Mouse (Mus musculus) limb, embryonic 11.5 days (tissue): ENCODE measurements around the gene Adamts7. TPM values are rescaled to one million over a fixed set of nuclear protein-coding genes. Genes with fewer than 3 reads are reported as not detected.

Source experiments
- ATAC-seq: fragments of 200-750 bp; cut with Nextera tagmentation; 2 replicates; pipeline ENCODE4 v1.8.0; 2017; ENCODE audit warnings: low read depth; ENCODE audit not compliant: insufficient number of reproducible peaks, low FRiP score, low TSS enrichment
- DNase-seq: peaks from one replicate; pipeline ENCODE4 v3.0.0-alpha.2; 2015; ENCODE audit warnings: low spot score
- H3K27ac ChIP-seq: fragments of 300-500 bp; sonication (generic); replicated peaks from 2 replicates; pipeline ENCODE4 v1.5.1; 2014; ENCODE audit warnings: low read depth, mild to moderate bottlenecking, low read length
- H3K27me3 ChIP-seq: fragments of 300-500 bp; sonication (generic); 2 replicates; pipeline ENCODE4 v1.6.1; 2014; ENCODE audit warnings: mild to moderate bottlenecking, low read length, mixed read lengths; ENCODE audit not compliant: control insufficient read depth, insufficient read depth
- H3K36me3 ChIP-seq: fragments of 300-500 bp; sonication (generic); 2 replicates; pipeline ENCODE4 v1.6.1; 2014; ENCODE audit warnings: mild to moderate bottlenecking, low read length, moderate library complexity, mixed read lengths; ENCODE audit not compliant: control insufficient read depth, insufficient read depth
- H3K4me1 ChIP-seq: fragments of 300-500 bp; sonication (generic); 2 replicates; pipeline ENCODE4 v1.6.1; 2014; ENCODE audit warnings: low read length, mixed read lengths; ENCODE audit not compliant: control insufficient read depth, insufficient read depth
- H3K4me2 ChIP-seq: fragments of 300-500 bp; sonication (generic); 2 replicates; pipeline ENCODE4 v1.6.1; 2014; ENCODE audit warnings: low read depth, mild to moderate bottlenecking, moderate library complexity; ENCODE audit not compliant: severe bottlenecking
- H3K4me3 ChIP-seq: fragments of 300-500 bp; sonication (generic); 2 replicates; pipeline ENCODE4 v1.5.1; 2014; ENCODE audit warnings: low read depth, low read length
- H3K9ac ChIP-seq: fragments of 300-500 bp; sonication (generic); 2 replicates; pipeline ENCODE4 v1.6.1; 2014; ENCODE audit warnings: mild to moderate bottlenecking, low read length
- H3K9me3 ChIP-seq: fragments of 300-500 bp; sonication (generic); 2 replicates; pipeline ENCODE4 v1.6.1; 2016; ENCODE audit warnings: low read length; ENCODE audit not compliant: control insufficient read depth
- WGBS: fragments of 180-500 bp; shearing (Covaris S2); extraction: QIAGEN DNeasy Blood & Tissue Kit; methylation state at CpG from one replicate; pipeline ENCODE4 v1.1.7; 2014; 5-methylcytosine and 5-hydroxymethylcytosine counted together
- polyA plus RNA-seq: library from polyadenylated mRNA; unstranded; fragments of >200 nt; fragmentation: Nextera tagmentation; extraction: Ambion mirVana; gene quantifications from 2 replicates; pipeline ENCODE4 v1.2.1, GENCODE M21; 2014

The Adamts7 gene
- polyA plus RNA-seq, 1 experiment from 2014 or later = 12.7 TPM

DNA sequence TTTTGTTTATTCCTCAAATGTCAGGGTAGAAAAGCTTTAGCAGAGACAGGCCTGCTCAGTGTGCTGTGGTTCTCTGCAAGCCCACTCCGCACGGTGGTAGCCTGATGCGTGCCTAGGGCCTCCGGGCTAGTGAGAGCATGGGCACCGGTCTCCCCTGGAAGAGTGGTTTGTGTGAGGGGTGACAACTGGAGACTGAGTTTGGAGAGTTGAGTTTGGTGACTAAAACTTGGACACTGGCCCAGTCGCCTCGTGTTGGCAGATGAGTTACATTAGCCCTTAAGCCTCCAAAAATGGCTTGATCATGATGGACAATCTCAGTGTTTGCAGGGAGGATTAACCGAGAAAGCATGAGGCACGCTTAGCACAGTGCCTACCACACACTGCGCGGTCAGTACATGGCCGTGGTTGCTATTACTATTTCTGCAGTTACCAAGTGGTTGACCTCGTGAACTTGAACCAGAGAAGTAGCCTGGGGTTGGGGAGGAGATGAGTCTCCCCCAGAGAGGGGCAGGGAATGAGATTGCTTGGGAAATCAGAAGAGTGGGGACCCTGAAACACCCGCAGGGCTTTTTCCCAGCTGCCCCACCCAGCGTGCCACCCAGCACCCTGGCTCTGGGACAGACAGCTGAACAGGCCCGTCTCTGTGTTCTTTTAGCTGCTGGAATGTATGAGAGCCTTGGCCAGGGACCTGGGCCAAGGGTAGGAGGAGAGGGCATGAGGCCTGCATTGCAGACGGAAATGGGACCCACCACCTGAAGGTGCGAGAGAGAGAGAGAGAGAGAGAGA lies 20.0 kb downstream of the Adamts7 start:
- no peak overlapping the region for H3K9ac ChIP-seq
- 89% methylated on average over 18 of the region's 18 CpGs for WGBS
- H3K36me3 ChIP-seq = no peaks in the 10 kb centered on the region; the same call in 1 of the 2 replicates
- no peak overlapping the region for H3K4me3 ChIP-seq
- H3K27me3 ChIP-seq = no peaks in the 10 kb centered on the region
- no peaks in the 10 kb centered on the region for H3K9me3 ChIP-seq
- ATAC-seq = no peak
- DNase-seq = no peak
- no peaks in the 10 kb centered on the region for H3K4me1 ChIP-seq
- H3K4me2 ChIP-seq = no peak overlapping the region
- H3K27ac ChIP-seq = no peak overlapping the region

DNA sequence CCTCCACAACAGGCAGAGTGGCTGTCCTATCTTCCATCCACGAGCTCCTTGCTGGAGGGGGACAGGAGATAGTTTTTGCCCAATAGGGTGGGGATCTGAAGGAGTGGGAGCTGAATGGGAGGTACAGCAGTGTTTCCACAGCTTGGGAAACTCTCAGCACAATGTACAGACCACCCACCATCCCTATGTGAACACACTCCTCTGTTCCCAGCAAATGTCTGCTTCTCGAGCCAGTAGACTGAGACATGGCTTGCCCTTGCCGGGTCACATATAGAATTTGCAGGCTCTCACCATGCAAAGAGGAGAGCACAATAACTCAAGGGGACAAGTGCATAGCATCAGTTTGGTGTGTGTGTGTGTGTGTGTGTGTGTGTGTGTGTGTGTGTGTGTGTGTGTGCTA lies 20.7 kb downstream of the Adamts7 start:
- Histone ChIP-seq H3K4me1 (no peaks in the 10 kb centered on the region), H3K27ac (no peak overlapping the region), H3K9me3 (no peaks in the 10 kb centered on the region), H3K36me3 (no peaks in the 10 kb centered on the region; the same call in 1 of the 2 replicates), H3K27me3 (no peaks in the 10 kb centered on the region), H3K9ac (no peak overlapping the region), H3K4me2 (no peak overlapping the region), H3K4me3 (no peak overlapping the region)
- no peak for ATAC-seq
- DNase-seq = no peak
- WGBS = 82% methylated on average over 3 of the region's 3 CpGs

DNA sequence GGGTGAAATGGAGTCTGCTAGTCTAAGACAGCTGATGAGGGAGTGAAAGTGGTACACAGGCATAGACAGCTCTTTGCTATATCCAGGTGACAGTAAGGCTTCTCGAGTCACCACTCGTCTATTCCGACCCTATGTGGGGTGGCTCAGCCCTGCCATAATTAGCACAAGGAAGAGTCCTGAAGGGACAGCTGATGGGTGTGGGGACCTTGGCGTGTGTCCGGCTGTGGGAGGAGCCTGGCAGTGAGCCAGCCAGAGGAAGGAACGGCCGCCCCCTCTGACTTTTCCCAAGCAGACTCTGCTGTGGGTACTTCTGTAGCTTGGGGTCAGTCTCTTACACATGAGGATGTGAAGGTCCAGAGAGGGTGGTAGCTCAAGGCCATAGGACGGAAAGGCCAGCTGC lies 21.2 kb downstream of the Adamts7 start:
- H3K36me3 ChIP-seq = no peaks in the 10 kb centered on the region; the same call in 1 of the 2 replicates
- ATAC-seq = no peak
- no peaks in the 10 kb centered on the region for H3K4me1 ChIP-seq
- H3K27me3 ChIP-seq = no peaks in the 10 kb centered on the region
- H3K27ac ChIP-seq = no peak overlapping the region
- H3K4me3 ChIP-seq = no peak overlapping the region
- H3K4me2 ChIP-seq = no peak overlapping the region
- no peak for DNase-seq
- no peaks in the 10 kb centered on the region for H3K9me3 ChIP-seq
- no peak overlapping the region for H3K9ac ChIP-seq
- 75% methylated on average over 8 of the region's 8 CpGs for WGBS

DNA sequence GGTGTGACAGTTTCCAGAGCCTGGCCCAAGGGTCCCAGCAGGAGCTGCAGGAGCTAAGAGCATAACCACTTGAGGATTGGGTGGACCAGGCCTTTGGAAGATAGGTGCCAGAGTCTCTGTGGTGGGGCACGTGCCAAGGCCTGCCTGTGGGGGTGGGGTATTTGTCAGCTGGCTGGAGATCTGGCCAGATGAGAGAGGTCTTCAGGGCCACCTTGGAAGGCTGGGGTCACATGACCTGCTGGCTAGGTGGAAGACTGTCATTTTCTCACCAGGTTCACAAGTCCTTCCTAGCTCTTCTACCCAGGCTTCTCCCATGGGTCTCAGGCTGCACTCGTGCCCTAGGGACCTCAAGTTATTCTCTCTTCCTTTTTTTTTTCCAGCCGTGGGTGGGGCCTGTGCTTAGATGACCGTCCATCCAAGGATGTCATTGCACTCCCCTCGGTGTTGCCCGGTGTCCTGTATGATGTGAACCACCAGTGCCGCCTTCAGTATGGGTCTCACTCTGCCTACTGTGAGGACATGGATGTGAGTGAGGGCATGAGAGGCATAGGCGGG lies 22.6 kb downstream of the Adamts7 start:
- 84% methylated on average over 8 of the region's 8 CpGs for WGBS
- Histone ChIP-seq H3K9ac (no peak overlapping the region), H3K4me3 (no peak overlapping the region), H3K4me2 (no peak overlapping the region), H3K9me3 (no peaks in the 10 kb centered on the region), H3K4me1 (no peaks in the 10 kb centered on the region), H3K36me3 (no peaks in the 10 kb centered on the region; the same call in 1 of the 2 replicates), H3K27me3 (no peaks in the 10 kb centered on the region), H3K27ac (no peak overlapping the region)
- ATAC-seq (no peak), DNase-seq (no peak)

DNA sequence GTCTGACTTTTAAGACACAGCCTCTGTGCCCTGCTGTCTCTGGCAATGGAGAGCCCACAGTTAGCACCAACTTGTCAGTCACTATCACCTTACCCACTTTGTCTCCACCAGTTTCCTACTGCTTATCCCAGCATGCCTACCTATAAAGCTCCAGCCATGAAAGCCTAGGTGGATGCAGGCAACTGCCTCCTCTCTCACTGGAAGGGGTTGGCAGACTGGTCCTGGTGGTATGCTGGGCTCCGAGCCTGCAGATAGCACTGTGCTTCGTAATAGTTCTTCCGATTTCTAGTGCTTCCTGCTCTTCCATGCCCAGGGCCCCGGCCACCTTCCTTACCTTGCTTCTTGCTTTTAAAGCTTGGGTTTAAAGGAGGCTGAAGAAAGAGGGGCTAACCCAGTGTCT lies 26.0 kb downstream of the Adamts7 start:
- Histone ChIP-seq H3K27me3 (no peaks in the 10 kb centered on the region), H3K9ac (no peak overlapping the region), H3K27ac (no peak overlapping the region), H3K4me3 (no peak overlapping the region), H3K9me3 (no peaks in the 10 kb centered on the region), H3K4me2 (no peak overlapping the region), H3K4me1 (no peaks in the 10 kb centered on the region), H3K36me3 (peaks cover under 1% of the 10 kb centered on the region)
- DNase-seq = no peak
- ATAC-seq = no peak
- WGBS = 89% methylated on average over 4 of the region's 4 CpGs

DNA sequence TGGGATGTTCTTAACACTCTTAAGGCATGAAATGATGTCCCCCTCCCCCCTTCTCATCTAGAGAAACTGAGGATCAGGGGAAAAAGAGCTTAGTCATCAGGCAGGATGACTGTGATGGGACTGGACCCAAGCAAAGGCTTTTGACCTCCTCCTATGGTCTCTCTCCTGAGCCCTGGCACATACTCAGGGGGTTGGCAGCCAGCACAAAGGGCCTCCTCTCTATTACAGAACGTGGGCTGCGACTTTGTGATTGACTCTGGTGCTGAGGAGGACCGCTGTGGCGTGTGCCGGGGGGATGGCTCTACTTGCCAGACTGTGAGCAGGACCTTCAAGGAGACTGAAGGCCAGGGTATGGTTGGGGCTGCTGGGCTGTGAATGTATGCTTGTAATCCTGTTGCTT lies 26.5 kb downstream of the Adamts7 start:
- peaks cover 2% of the 10 kb centered on the region for H3K36me3 ChIP-seq
- no peaks in the 10 kb centered on the region for H3K4me1 ChIP-seq
- WGBS = 72% methylated on average over 5 of the region's 5 CpGs
- H3K4me2 ChIP-seq = no peak overlapping the region
- no peak overlapping the region for H3K27ac ChIP-seq
- no peak overlapping the region for H3K4me3 ChIP-seq
- no peaks in the 10 kb centered on the region for H3K27me3 ChIP-seq
- no peaks in the 10 kb centered on the region for H3K9me3 ChIP-seq
- no peak for DNase-seq
- no peak overlapping the region for H3K9ac ChIP-seq
- no peak for ATAC-seq

DNA sequence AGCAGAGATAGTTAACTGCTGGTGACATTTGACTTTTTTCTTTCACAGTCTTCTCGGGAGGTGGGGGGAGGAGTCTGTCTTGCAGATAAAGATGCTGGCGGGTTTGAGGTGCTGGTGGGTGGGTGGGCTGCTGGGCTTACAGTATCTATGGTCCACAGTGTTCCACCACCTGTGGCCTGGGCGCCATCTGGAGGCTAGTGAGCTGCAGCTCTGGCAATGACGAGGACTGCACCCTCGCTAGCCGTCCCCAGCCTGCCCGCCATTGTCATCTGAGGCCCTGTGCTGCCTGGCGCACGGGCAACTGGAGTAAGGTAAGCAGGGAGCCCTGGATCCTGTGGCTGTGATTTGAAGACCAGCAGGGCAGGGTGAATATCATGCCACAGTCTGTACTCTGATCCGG lies 32.1 kb downstream of the Adamts7 start:
- Histone ChIP-seq H3K27me3 (no peaks in the 10 kb centered on the region), H3K36me3 (peaks cover 2% of the 10 kb centered on the region; the same call in 1 of the 2 replicates), H3K4me3 (no peak overlapping the region), H3K4me1 (no peaks in the 10 kb centered on the region), H3K9me3 (no peaks in the 10 kb centered on the region), H3K27ac (no peak overlapping the region), H3K9ac (no peak overlapping the region), H3K4me2 (no peak overlapping the region)
- 79% methylated on average over 10 of the region's 10 CpGs for WGBS
- no peak for ATAC-seq
- no peak for DNase-seq

DNA sequence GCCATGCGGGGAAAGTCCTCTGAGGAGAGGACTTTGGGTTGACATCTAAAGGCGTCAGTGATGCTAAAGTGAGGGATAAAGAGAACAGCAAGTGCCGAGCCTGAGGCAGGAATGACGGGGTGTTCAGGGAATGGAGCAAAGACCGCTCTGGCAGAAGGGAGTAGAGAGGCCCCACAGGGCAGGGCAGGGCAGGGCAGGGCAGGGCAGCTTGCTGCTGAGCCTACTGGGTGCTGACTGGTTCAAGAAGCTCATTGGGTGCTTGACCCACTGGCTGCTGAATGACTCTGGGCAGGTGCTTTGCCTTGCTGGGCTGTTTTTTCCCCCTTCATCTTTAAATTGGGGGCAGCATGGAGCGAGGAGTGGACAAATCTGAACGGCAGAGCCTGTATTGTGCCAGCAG lies 33.4 kb downstream of the Adamts7 start:
- Histone ChIP-seq H3K27ac (no peak overlapping the region), H3K36me3 (peaks cover 2% of the 10 kb centered on the region), H3K4me2 (no peak overlapping the region), H3K9me3 (no peaks in the 10 kb centered on the region), H3K27me3 (no peaks in the 10 kb centered on the region), H3K9ac (no peak overlapping the region), H3K4me1 (no peaks in the 10 kb centered on the region), H3K4me3 (no peak overlapping the region)
- WGBS = 93% methylated on average over 7 of the region's 7 CpGs
- DNase-seq (no peak), ATAC-seq (no peak)
